Mouse (Mus musculus): ENCODE measurements at regions not wholly inside any gene's neighbourhood (a gene's known extent, or its start where the extent isn't known, plus 50 kb on each side); places are given as distances from the start of the nearest gene placed in this dataset.

GRCm38 (mm10) chr19:37497161-37497560 is 53.1 kb upstream of the Exoc6 start:
- no peak overlapping the region for H3K4me3 ChIP-seq (ENCODE audit: low read depth, low read length)
- no peaks in the 10 kb centered on the region for H3K9me3 ChIP-seq (replicated peaks; ENCODE audit: control insufficient read depth, insufficient read depth, low read length, poor library complexity, severe bottlenecking)
- no peaks in the 10 kb centered on the region for H3K36me3 ChIP-seq (ENCODE audit: control insufficient read depth, insufficient read depth, low read length, poor library complexity, severe bottlenecking)
- no peaks in the 10 kb centered on the region for H3K27me3 ChIP-seq (ENCODE audit: control insufficient read depth, insufficient read depth, low read length, poor library complexity, severe bottlenecking)
- H3K27ac ChIP-seq (ENCODE audit: insufficient read depth, low read length) = no peak overlapping the region
- no peak overlapping the region for H3K9ac ChIP-seq (ENCODE audit: low read depth, poor library complexity, severe bottlenecking)
- no peaks in the 10 kb centered on the region for H3K4me1 ChIP-seq (ENCODE audit: control insufficient read depth, insufficient read depth, low read length)
- TF ChIP-seq CTCF (IDR thresholded peaks at IDR 0.05; ENCODE audit: low read depth, low read length) (no peak), POLR2A (IDR thresholded peaks at IDR 0.05; ENCODE audit: insufficient read depth, low read length) (no peak), EP300 (IDR thresholded peaks at IDR 0.05; ENCODE audit: insufficient read depth, low read depth, low read length) (no peak)

DNA sequence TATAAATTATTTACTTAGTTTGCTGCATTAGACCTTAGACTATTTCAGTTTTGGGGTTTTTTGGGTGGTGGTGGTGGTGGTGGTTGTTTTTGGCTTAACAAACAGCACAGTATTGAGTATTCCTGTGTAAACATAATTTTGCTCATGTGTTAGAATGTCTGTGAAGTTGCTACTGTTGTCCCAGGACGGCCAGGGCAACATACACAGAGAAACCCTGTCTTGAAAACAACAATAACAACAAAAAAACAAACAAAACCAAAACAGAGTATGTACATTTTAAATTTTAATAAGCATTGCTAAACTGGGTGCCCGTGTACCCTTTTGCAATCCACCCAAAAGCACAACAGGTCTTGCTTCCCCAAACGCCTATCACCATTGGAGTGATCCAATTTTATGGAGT is 51.8 kb upstream of the Exoc6 start:
- Histone ChIP-seq H3K27ac (ENCODE audit: insufficient read depth, low read length) (no peak overlapping the region), H3K9ac (ENCODE audit: low read depth, poor library complexity, severe bottlenecking) (no peak overlapping the region), H3K4me1 (ENCODE audit: control insufficient read depth, insufficient read depth, low read length) (no peaks in the 10 kb centered on the region), H3K4me3 (ENCODE audit: low read depth, low read length) (no peak overlapping the region), H3K9me3 (replicated peaks; ENCODE audit: control insufficient read depth, insufficient read depth, low read length, poor library complexity, severe bottlenecking) (no peaks in the 10 kb centered on the region), H3K27me3 (ENCODE audit: control insufficient read depth, insufficient read depth, low read length, poor library complexity, severe bottlenecking) (no peaks in the 10 kb centered on the region), H3K36me3 (ENCODE audit: control insufficient read depth, insufficient read depth, low read length, poor library complexity, severe bottlenecking) (no peaks in the 10 kb centered on the region)
- no peak for TF ChIP-seq EP300 (IDR thresholded peaks at IDR 0.05; ENCODE audit: insufficient read depth, low read depth, low read length)

Data from ES-Bruce4 (cell line).